ENCODE assay signal across 8 mouse cellular contexts in genomic region chr3:88530082-88530864, GRCm38 (mm10). TPM values are rescaled to one million over a fixed set of nuclear protein-coding genes. Genes with fewer than 3 reads are reported as not detected.
DNase-seq lines count a peak whose midpoint lies in the region; ATAC-seq and TF ChIP-seq lines count a peak whose summit lies in the region.

No protein-coding gene starts in this region.

- H3ac ChIP-seq in myocyte (ENCODE audit: control insufficient read depth, insufficient read length), result peak overlapping the region; percentile 72

- H3K27me3 ChIP-seq in kidney, embryonic 14.5 days (ENCODE audit: control insufficient read depth, insufficient read depth, low read length), result no peaks in the 10 kb centered on the region
- H3K27me3 ChIP-seq in hindbrain, embryonic 16.5 days (replicated peaks; ENCODE audit: control insufficient read depth, insufficient read depth, low read length), result no peaks in the 10 kb centered on the region
- no peaks in the 10 kb centered on the region for H3K27me3 ChIP-seq in myocyte (ENCODE audit: control insufficient read depth, insufficient read depth, insufficient read length)

- ATAC-seq in kidney, embryonic 14.5 days (ENCODE audit: low FRiP score, low TSS enrichment), result no peak
- no peak for ATAC-seq in hindbrain, embryonic 16.5 days

- peaks cover 48% of the 10 kb centered on the region for H3K79me2 ChIP-seq in myocyte (ENCODE audit: control insufficient read depth, insufficient read depth)

- H3K27ac ChIP-seq in kidney, embryonic 14.5 days (ENCODE audit: low read depth, low read length), result peak overlapping the region; percentile 96; the same call in 1 of the 2 replicates
- peak overlapping the region; percentile 19 for H3K27ac ChIP-seq in hindbrain, embryonic 16.5 days (ENCODE audit: low read depth, low read length)

- 10% methylated on average over 11 of the region's 11 CpGs for WGBS in kidney, embryonic 14.5 days
- WGBS in hindbrain, embryonic 16.5 days, result 12% methylated on average over 11 of the region's 11 CpGs

- peak overlapping the region; percentile 93 for H3K4me3 ChIP-seq in kidney, embryonic 14.5 days (ENCODE audit: low read length)
- H3K4me3 ChIP-seq in hindbrain, embryonic 16.5 days (ENCODE audit: low read length), result peak overlapping the region; percentile 75
- peak overlapping the region; percentile 97 for H3K4me3 ChIP-seq in myocyte

- TF ChIP-seq POLR2A in myocyte (IDR thresholded peaks at IDR 0.05; ENCODE audit: insufficient read length, low read depth), result no peak

- H3K4me2 ChIP-seq in kidney, embryonic 14.5 days (replicated peaks; ENCODE audit: low read depth, low read length), result peak overlapping the region; percentile 94
- H3K4me2 ChIP-seq in hindbrain, embryonic 16.5 days (ENCODE audit: low read length), result peak overlapping the region; percentile 64
- peak overlapping the region; percentile 92 for H3K4me2 ChIP-seq in myocyte (ENCODE audit: low read depth)

- peaks cover 59% of the 10 kb centered on the region for H3K4me1 ChIP-seq in kidney, embryonic 14.5 days (ENCODE audit: control insufficient read depth, insufficient read depth, low read length)
- peaks cover 54% of the 10 kb centered on the region for H3K4me1 ChIP-seq in hindbrain, embryonic 16.5 days (ENCODE audit: control insufficient read depth, insufficient read depth, low read depth, low read length)

- H3K9ac ChIP-seq in kidney, embryonic 14.5 days (ENCODE audit: low read depth, low read length), result peak overlapping the region; percentile 99
- peak overlapping the region; percentile 53 for H3K9ac ChIP-seq in hindbrain, embryonic 16.5 days (ENCODE audit: low read depth, low read length)

- H3K9me3 ChIP-seq in kidney, embryonic 14.5 days (ENCODE audit: control insufficient read depth, low read length), result no peaks in the 10 kb centered on the region
- no peaks in the 10 kb centered on the region for H3K9me3 ChIP-seq in hindbrain, embryonic 16.5 days (ENCODE audit: control insufficient read depth, low read length)

- no peak for DNase-seq in kidney, postnatal 14 days
- DNase-seq in ZHBTc4 (ENCODE audit: low read depth, low spot score), result peak; percentile 90
- DNase-seq in cerebellum, adult 11-12 months, result no peak
- DNase-seq in right cerebral cortex, adult 2 months (ENCODE audit: low spot score in 2 of 2), result no peak
- no peak for DNase-seq in thymus, adult 18-20 months

- no peaks in the 10 kb centered on the region for H3K36me3 ChIP-seq in kidney, embryonic 14.5 days (ENCODE audit: control insufficient read depth, insufficient read depth, low read length)
- no peaks in the 10 kb centered on the region for H3K36me3 ChIP-seq in hindbrain, embryonic 16.5 days (ENCODE audit: control insufficient read depth, insufficient read depth, low read length)
- H3K36me3 ChIP-seq in myocyte (ENCODE audit: control insufficient read depth, insufficient read depth), result no peaks in the 10 kb centered on the region

TF ChIP-seq in myocyte, 11 proteins besides CTCF, POLR2A, EP300 and RAD21:
- TF ChIP-seq CEBPB (IDR thresholded peaks at IDR 0.05; ENCODE audit: insufficient read depth, poor library complexity, severe bottlenecking) (no peak), REST (IDR thresholded peaks at IDR 0.05; ENCODE audit: insufficient read depth, insufficient read length) (no peak), SRF (IDR thresholded peaks at IDR 0.05; ENCODE audit: control insufficient read depth, insufficient read length, low read depth) (no peak), E2F4 (IDR thresholded peaks at IDR 0.05; ENCODE audit: insufficient read depth) (no peak), MAX (IDR thresholded peaks at IDR 0.05; ENCODE audit: low read depth) (no peak), TCF12 (IDR thresholded peaks at IDR 0.05; ENCODE audit: insufficient read depth, poor library complexity, severe bottlenecking) (no peak), POLR2AphosphoS2 (IDR thresholded peaks at IDR 0.05; ENCODE audit: insufficient read length, low read depth) (no peak), USF1 (IDR thresholded peaks at IDR 0.05; ENCODE audit: low read depth) (no peak), MYOD1 (IDR thresholded peaks at IDR 0.05; ENCODE audit: control insufficient read depth in 1 of 3, insufficient read length in 2 of 3, low read depth in 2 of 3) (no peak), MYOG (IDR thresholded peaks at IDR 0.05; ENCODE audit: control insufficient read depth in 1 of 3, insufficient read depth in 1 of 3, insufficient read length in 2 of 3, low read depth in 2 of 3) (no peak)

RNA-seq across cellular contexts. Expression of gene Mex3a, which starts 1.9 kb away (rescaled TPM):
- 31.6 and 32.2 TPM in 2 replicates for polyA plus RNA-seq in kidney, embryonic 14.5 days (2014; fragmentation: Nextera tagmentation; extraction: Ambion mirVana)
- polyA plus RNA-seq in hindbrain, embryonic 16.5 days (2015; fragmentation: Nextera tagmentation; extraction: Ambion mirVana), result 20.4 and 22.1 TPM in 2 replicates
- polyA plus RNA-seq in myocyte (2012; fragmentation: generic; extraction: Trizol), result 8.1 TPM

RNA-seq across cellular contexts. Expression of gene Rab25, which starts 17.8 kb away (rescaled TPM):
- polyA plus RNA-seq in kidney, embryonic 14.5 days (2014; fragmentation: Nextera tagmentation; extraction: Ambion mirVana), result 14.2 and 16.7 TPM in 2 replicates
- 0.15 TPM in 1 of 2 replicates, not detected in the other for polyA plus RNA-seq in hindbrain, embryonic 16.5 days (2015; fragmentation: Nextera tagmentation; extraction: Ambion mirVana)
- polyA plus RNA-seq in myocyte (2012; fragmentation: generic; extraction: Trizol), result 0.13 TPM

RNA-seq across cellular contexts. Expression of gene Lmna, which starts 20.5 kb away (rescaled TPM):
- 41.6 and 55.7 TPM in 2 replicates for polyA plus RNA-seq in kidney, embryonic 14.5 days (2014; fragmentation: Nextera tagmentation; extraction: Ambion mirVana)
- polyA plus RNA-seq in hindbrain, embryonic 16.5 days (2015; fragmentation: Nextera tagmentation; extraction: Ambion mirVana), result 62.3 and 70.4 TPM in 2 replicates
- polyA plus RNA-seq in myocyte (2012; fragmentation: generic; extraction: Trizol), result 954 TPM

RNA-seq across cellular contexts. Expression of gene Lamtor2, which starts 22.6 kb away (rescaled TPM):
- polyA plus RNA-seq in kidney, embryonic 14.5 days (2014; fragmentation: Nextera tagmentation; extraction: Ambion mirVana), result 81.7 and 165 TPM in 2 replicates
- 184 and 218 TPM in 2 replicates for polyA plus RNA-seq in hindbrain, embryonic 16.5 days (2015; fragmentation: Nextera tagmentation; extraction: Ambion mirVana)
- 165 TPM for polyA plus RNA-seq in myocyte (2012; fragmentation: generic; extraction: Trizol)

RNA-seq across cellular contexts. Expression of gene Ubqln4, which starts 23.3 kb away (rescaled TPM):
- polyA plus RNA-seq in kidney, embryonic 14.5 days (2014; fragmentation: Nextera tagmentation; extraction: Ambion mirVana), result 51.4 and 73.4 TPM in 2 replicates
- polyA plus RNA-seq in hindbrain, embryonic 16.5 days (2015; fragmentation: Nextera tagmentation; extraction: Ambion mirVana), result 40.1 and 44.4 TPM in 2 replicates
- polyA plus RNA-seq in myocyte (2012; fragmentation: generic; extraction: Trizol), result 44.9 TPM

Comparison
In these comparisons a context has a peak if more than half of its experiments do, and no peak if none do; other contexts are left out.
1. RNA of gene Rab25, which starts 17.8 kb away (polyA plus RNA-seq): 14.2 to 16.7 TPM in kidney, embryonic 14.5 days; 0.13 TPM in myocyte (single experiment) and 0.15 TPM in hindbrain, embryonic 16.5 days; every median in the first group is over 10 times any median in the second.
2. RNA of gene Lmna, which starts 20.5 kb away (polyA plus RNA-seq): 954 TPM in myocyte (single experiment); 62.3 to 70.4 TPM in hindbrain, embryonic 16.5 days and 41.6 to 55.7 TPM in kidney, embryonic 14.5 days; every median in the first group is over 10 times any median in the second.
3. Peak in every context shown above with its lines, with median percentiles within 50 percentile points of each other: H3K4me2 ChIP-seq and H3K4me3 ChIP-seq.